Mouse (Mus musculus) thymus, adult 2 months (tissue): ENCODE data around the gene Mb21d2. TPM values are rescaled to one million over a fixed set of nuclear protein-coding genes. Genes with fewer than 3 reads are reported as not detected.

Experiments
- DNase-seq: peaks from one replicate; pipeline ENCODE4 v3.0.0; 2021
- H3K27ac ChIP-seq: fragments of 200-500 bp; 2 replicates; pipeline ENCODE4 v1.5.1; 2012; ENCODE audit warnings: low read length, control low read depth; ENCODE audit not compliant: control insufficient read depth, insufficient read depth
- H3K27me3 ChIP-seq: fragments of 200-500 bp; 2 replicates; pipeline ENCODE4 v1.6.1; 2012; ENCODE audit warnings: mild to moderate bottlenecking, low read length, moderate library complexity, mixed read lengths; ENCODE audit not compliant: control insufficient read depth, insufficient read depth
- H3K36me3 ChIP-seq: fragments of 200-500 bp; 2 replicates; pipeline ENCODE4 v1.6.1; 2012; ENCODE audit warnings: mild to moderate bottlenecking, low read length, moderate library complexity; ENCODE audit not compliant: control insufficient read depth, insufficient read depth
- H3K4me1 ChIP-seq: fragments of 200-500 bp; replicated peaks from 2 replicates; pipeline ENCODE4 v1.6.1; 2012; ENCODE audit warnings: low read length; ENCODE audit not compliant: control insufficient read depth, insufficient read depth
- H3K4me3 ChIP-seq: fragments of 200-500 bp; 2 replicates; pipeline ENCODE4 v1.5.1; 2012; ENCODE audit warnings: mild to moderate bottlenecking, low read length, control low read depth, moderate library complexity; ENCODE audit not compliant: control insufficient read depth, insufficient read depth
- CTCF ChIP-seq: fragments of 200-500 bp; IDR thresholded peaks from 2 replicates; pipeline ENCODE4 v1.5.1; 2012; ENCODE audit warnings: mild to moderate bottlenecking, control low read depth, low read length, moderate library complexity, borderline replicate concordance; ENCODE audit not compliant: control insufficient read depth, poor library complexity, insufficient read depth; ENCODE audit errors: extremely low read depth
- POLR2A ChIP-seq: fragments of 200-500 bp; IDR thresholded peaks from 2 replicates; pipeline ENCODE4 v1.6.1; 2012; ENCODE audit warnings: mild to moderate bottlenecking, low read length, control low read depth, moderate library complexity; ENCODE audit not compliant: control insufficient read depth, poor library complexity, insufficient read depth; ENCODE audit errors: extremely low read depth
- WGBS: fragments of 180-500 bp; shearing (Covaris S2); methylation state at CpG from one replicate; pipeline ENCODE4 v1.1.7; 2018; 5-methylcytosine and 5-hydroxymethylcytosine counted together
- polyA plus RNA-seq: library from polyadenylated mRNA; depleted of rRNA; stranded (reverse); fragments of >200 nt; gene quantifications from 2 replicates; pipeline ENCODE4 v1.2.3, GENCODE M21; 2012

Mb21d2 gene
- polyA plus RNA-seq, 1 experiment = 3.3 TPM

DNA sequence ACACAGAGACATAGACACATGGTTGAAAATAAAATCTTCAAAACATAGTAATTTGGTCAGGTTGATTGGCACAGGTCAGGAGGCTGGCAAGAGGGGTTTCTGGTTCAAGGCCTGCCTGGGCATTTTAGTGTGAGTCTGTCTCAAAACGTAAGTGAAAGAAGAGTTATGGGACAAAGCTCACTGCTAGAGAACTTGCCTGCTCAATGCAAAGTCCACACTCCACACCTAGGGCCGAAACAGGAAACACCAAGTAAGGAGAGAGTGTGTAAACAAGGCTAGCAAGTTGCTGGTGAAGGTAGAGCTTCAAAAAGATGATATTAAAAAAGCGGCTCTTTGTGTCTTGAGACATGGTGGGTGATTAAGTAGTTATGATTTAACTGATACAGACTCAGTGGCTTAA, 84.1 kb downstream of the Mb21d2 start:
- H3K27ac ChIP-seq = no peak overlapping the region
- H3K4me1 ChIP-seq = no peaks in the 10 kb centered on the region
- H3K36me3 ChIP-seq = no peaks in the 10 kb centered on the region
- WGBS = 90% methylated on average over 3 of the region's 3 CpGs
- DNase-seq = no peak
- H3K27me3 ChIP-seq = no peaks in the 10 kb centered on the region
- no peak overlapping the region for H3K4me3 ChIP-seq
- no peak for TF ChIP-seq POLR2A
- TF ChIP-seq CTCF = no peak

GRCm38 (mm10) chr16:28841102-28841501, 88.4 kb downstream of the Mb21d2 start:
- no peak overlapping the region for H3K27ac ChIP-seq
- 83% methylated on average over 11 of the region's 11 CpGs for WGBS
- TF ChIP-seq POLR2A = no peak
- no peak for TF ChIP-seq CTCF

GRCm38 (mm10) chr16:28840075-28840974, 89.1 kb downstream of the Mb21d2 start:
- no peaks in the 10 kb centered on the region for H3K4me1 ChIP-seq
- H3K27me3 ChIP-seq = no peaks in the 10 kb centered on the region
- DNase-seq = peak; percentile 9
- no peaks in the 10 kb centered on the region for H3K36me3 ChIP-seq
- WGBS = 73% methylated on average over 24 of the region's 24 CpGs
- no peak for TF ChIP-seq CTCF
- no peak overlapping the region for H3K27ac ChIP-seq
- no peak overlapping the region for H3K4me3 ChIP-seq

More at GRCm38 (mm10) chr16:28841102-28841501, 88.4 kb downstream of the Mb21d2 start:
- no peak overlapping the region for H3K4me3 ChIP-seq
- no peak for DNase-seq
- H3K27me3 ChIP-seq = no peaks in the 10 kb centered on the region
- no peaks in the 10 kb centered on the region for H3K36me3 ChIP-seq
- H3K4me1 ChIP-seq = no peaks in the 10 kb centered on the region

DNA sequence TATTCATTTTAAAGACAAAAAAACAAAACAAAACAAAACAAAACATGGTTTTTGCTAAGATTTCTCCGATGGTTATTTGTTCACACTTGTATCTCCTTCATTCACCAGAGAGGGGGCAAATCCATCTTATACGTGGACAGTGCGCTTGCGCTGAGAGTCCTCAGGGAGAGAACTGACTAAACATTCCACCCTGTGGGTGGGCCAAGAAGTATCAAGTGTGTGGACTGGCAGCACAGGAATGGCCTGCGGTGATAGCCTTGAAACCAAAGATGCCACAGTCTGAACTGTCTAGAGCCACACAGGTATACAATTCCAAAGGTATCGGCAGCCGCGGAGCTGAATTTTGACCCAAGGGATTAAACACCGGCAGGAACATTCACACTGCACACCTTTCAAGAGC, 89.9 kb downstream of the Mb21d2 start:
- no peak overlapping the region for H3K4me3 ChIP-seq
- H3K36me3 ChIP-seq = no peaks in the 10 kb centered on the region
- WGBS = 94% methylated on average over 9 of the region's 9 CpGs
- no peak overlapping the region for H3K27ac ChIP-seq
- no peaks in the 10 kb centered on the region for H3K27me3 ChIP-seq
- no peaks in the 10 kb centered on the region for H3K4me1 ChIP-seq
- TF ChIP-seq CTCF = no peak
- TF ChIP-seq POLR2A = no peak
- no peak for DNase-seq

DNA sequence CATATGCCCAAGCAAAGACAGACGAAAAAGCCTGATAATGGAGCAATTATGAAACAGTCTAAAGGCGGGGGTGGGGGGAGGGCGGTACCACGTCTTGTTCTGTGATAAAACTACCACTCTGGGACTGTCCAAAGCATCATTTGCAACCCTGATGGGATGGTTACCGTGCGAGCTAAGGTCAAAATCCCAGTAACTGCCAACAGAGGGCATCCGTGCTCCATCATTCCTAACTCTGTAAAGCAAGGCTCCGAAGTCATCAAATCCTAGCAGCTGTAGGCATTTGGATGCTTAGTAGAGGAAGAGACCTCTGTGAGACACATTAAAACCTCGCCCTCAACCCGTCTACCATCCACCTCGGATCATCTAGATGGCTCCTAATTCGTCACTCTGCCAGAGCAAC, 91.5 kb downstream of the Mb21d2 start:
- no peak overlapping the region for H3K27ac ChIP-seq
- H3K27me3 ChIP-seq = no peaks in the 10 kb centered on the region
- no peak overlapping the region for H3K4me3 ChIP-seq
- DNase-seq = no peak
- H3K36me3 ChIP-seq = no peaks in the 10 kb centered on the region
- TF ChIP-seq CTCF = no peak
- no peak for TF ChIP-seq POLR2A
- WGBS = 25% methylated on average over 12 of the region's 12 CpGs
- no peaks in the 10 kb centered on the region for H3K4me1 ChIP-seq

DNA sequence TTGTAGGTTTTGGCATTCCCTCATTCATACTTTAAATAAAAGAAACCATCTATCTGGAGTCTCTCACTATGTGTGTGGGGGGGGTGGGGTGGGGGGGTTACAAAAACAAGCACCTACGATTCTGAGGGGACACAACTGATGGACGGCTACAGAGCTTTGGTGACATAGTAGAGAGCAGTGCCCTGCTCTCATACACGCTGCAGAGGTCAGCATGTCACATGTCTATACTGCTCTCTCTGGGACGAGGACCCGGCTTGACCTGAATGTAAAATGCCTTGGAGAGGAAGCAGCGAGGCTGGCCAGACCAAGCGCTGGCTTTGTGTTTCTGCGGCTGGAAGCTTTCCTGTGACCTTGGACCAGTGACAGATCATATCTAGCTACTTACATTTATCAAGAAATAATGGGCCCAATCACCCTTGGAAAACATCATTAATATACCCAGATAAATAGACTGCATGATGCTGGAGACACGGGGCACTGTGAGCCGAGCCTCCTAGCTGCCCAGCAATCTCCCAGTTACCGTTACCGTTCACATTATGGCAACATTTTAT, 97.3 kb downstream of the Mb21d2 start:
- 91% methylated on average over 12 of the region's 12 CpGs for WGBS
- Histone ChIP-seq H3K36me3 (no peaks in the 10 kb centered on the region), H3K27me3 (no peaks in the 10 kb centered on the region), H3K4me1 (no peaks in the 10 kb centered on the region), H3K4me3 (no peak overlapping the region), H3K27ac (no peak overlapping the region)
- TF ChIP-seq CTCF = no peak
- no peak for TF ChIP-seq POLR2A
- DNase-seq = no peak

DNA sequence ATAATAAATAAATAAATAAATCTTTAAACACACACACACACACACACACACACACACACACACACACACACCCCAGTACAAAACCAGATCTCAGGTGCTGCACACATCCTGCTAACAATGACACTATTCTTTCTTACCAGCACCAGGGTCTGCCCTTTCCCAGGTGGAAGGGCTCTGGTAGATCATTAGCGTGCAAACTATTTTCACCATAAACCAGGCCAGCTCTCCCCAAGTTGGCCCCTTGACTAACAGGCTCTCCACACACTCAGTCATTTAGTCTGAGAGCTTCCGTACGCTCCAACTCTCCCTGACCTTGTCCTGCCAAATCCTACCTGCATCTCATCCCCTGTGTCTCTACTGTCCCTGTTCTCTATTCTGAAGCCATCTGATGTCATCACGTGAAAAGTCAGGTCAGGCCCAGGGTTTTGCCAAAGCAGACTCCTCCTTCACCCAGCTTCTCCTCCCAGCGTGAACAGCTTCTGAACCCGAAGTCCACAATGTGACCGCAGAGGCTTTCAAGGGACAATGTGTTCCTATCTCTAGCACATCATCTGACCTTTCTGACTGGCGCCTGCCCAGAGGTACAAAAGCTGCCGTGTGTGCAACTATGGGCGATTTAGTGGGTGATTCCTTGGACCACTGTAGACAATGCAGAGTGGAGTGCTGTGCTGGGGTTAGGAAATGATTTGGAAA, 100.1 kb downstream of the Mb21d2 start:
- Histone ChIP-seq H3K27me3 (no peaks in the 10 kb centered on the region), H3K36me3 (no peaks in the 10 kb centered on the region), H3K4me1 (no peaks in the 10 kb centered on the region), H3K27ac (no peak overlapping the region), H3K4me3 (no peak overlapping the region)
- TF ChIP-seq POLR2A = no peak
- no peak for TF ChIP-seq CTCF
- WGBS = 95% methylated on average over 10 of the region's 10 CpGs
- DNase-seq = no peak
